In the genomic region with DNA sequence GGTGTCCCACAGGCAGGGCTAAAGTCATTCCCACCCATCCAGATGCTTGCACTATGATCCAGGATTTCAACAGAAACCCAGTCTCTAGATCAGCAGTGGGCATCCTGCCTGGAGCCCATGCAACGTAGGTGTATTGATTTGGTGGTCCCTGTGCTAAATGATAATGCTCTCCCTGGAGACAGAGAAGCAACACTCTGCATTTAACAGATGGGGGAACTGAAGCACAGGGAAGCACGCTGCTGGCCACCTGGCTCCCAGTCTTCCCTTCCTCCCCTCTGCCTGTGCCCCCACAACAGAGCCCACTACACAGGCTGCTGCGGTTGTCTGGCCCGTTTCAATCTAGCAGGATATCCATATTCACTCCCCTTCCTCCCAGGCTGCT, we compare ENCODE assay signal across 13 mouse cellular contexts. TPM values are rescaled to one million over a fixed set of nuclear protein-coding genes. Genes with fewer than 3 reads are reported as not detected.
DNase-seq lines count a peak whose midpoint lies in the region.
"Had no signal": no experiment of that assay in that cellular context is flagged by ENCODE, and none has a peak within 500 bp of the region (broad histone marks: within the 10 kb centered on the region; RNA-seq: fewer than 3 reads in every experiment).

No protein-coding gene starts in this region.

- H3K36me3 ChIP-seq in heart, embryonic 10.5 days, result peaks cover 14% of the 10 kb centered on the region

- intact Hi-C loops in heart, postnatal 36 days (cut with DNase I), result no loop called here

- H3K27me3 ChIP-seq in heart, embryonic 10.5 days (ENCODE audit: insufficient read depth, poor library complexity, severe bottlenecking), result peaks cover 11% of the 10 kb centered on the region
- H3K27me3 ChIP-seq: CH12.LX had no signal

- peaks cover 64% of the 10 kb centered on the region for H3K4me1 ChIP-seq in heart, embryonic 10.5 days

- peak overlapping the region; percentile 45 for H3K27ac ChIP-seq in heart, embryonic 10.5 days
- H3K27ac ChIP-seq: macrophage; midbrain, embryonic 13.5 days had no signal

- no peak for DNase-seq in heart, embryonic 10.5 days (ENCODE audit: low spot score)
- no peak for DNase-seq in heart, postnatal 36 days
- peak; percentile 61 for DNase-seq in layer of hippocampus, adult 11-12 months (ENCODE audit: low spot score)
- DNase-seq in layer of hippocampus, postnatal 25 days (ENCODE audit: extremely low spot score in 1 of 2, low spot score in 1 of 2), result no peak
- DNase-seq in right cerebral cortex, postnatal 25 days, result peak; percentile 11
- DNase-seq in right cerebral cortex, adult 18-20 months, result no peak
- DNase-seq in ovary, postnatal 14 days (ENCODE audit: low spot score), result no peak
- DNase-seq: cerebellum, postnatal 14 days; thymus, postnatal 25 days had no signal

- 66% methylated on average over 4 of the region's 4 CpGs for WGBS in heart, embryonic 10.5 days

- H3K4me3 ChIP-seq in heart, embryonic 10.5 days, result no peak overlapping the region
- H3K4me3 ChIP-seq: midbrain, embryonic 13.5 days had no signal

- no peaks in the 10 kb centered on the region for H3K9me3 ChIP-seq in heart, embryonic 10.5 days
- H3K9me3 ChIP-seq: lung, embryonic 15.5 days; midbrain, embryonic 13.5 days had no signal

RNA-seq across cellular contexts. Expression of a gene that starts 1.3 kb away (rescaled TPM):
- 12.2 and 17.4 TPM in 2 replicates for polyA plus RNA-seq in heart, embryonic 10.5 days (2016; fragmentation: Nextera tagmentation; extraction: Ambion mirVana)
- 1 to 10 TPM; 7.3 to 9.3 TPM for total RNA-seq in heart, postnatal 36 days (2021)
- total RNA-seq in layer of hippocampus, postnatal 25 days (2021), result 10 to 100 TPM; 54.8 to 67.0 TPM

RNA-seq across cellular contexts. Expression of a gene that starts 18.1 kb away (rescaled TPM):
- polyA plus RNA-seq in heart, embryonic 10.5 days (2016; fragmentation: Nextera tagmentation; extraction: Ambion mirVana), result 51.8 and 55.6 TPM in 2 replicates
- 10 to 100 TPM; 26.2 to 26.6 TPM for total RNA-seq in heart, postnatal 36 days (2021)
- 10 to 100 TPM; 34.7 to 38.8 TPM for total RNA-seq in layer of hippocampus, postnatal 25 days (2021)

Comparison
In these comparisons a context has a peak if more than half of its experiments do, and no peak if none do; other contexts are left out.
1. DNase-seq: peak in layer of hippocampus, adult 11-12 months (single experiment) and right cerebral cortex, postnatal 25 days (single experiment); none in heart, embryonic 10.5 days (single experiment), heart, postnatal 36 days (0 of 2), layer of hippocampus, postnatal 25 days (0 of 2), right cerebral cortex, adult 18-20 months (single experiment) and ovary, postnatal 14 days (single experiment).
2. RNA of a gene that starts 1.3 kb away (total RNA-seq): 54.8 to 67.0 TPM in layer of hippocampus, postnatal 25 days; 7.3 to 9.3 TPM in heart, postnatal 36 days; every median in the first group is over 4 times any median in the second.